Mouse (Mus musculus): Measurements from ENCODE around the gene Ubap2l. TPM values are rescaled to one million over a fixed set of nuclear protein-coding genes. Genes with fewer than 3 reads are reported as not detected.

The Ubap2l gene
- 57.4 TPM in 2 replicates for polyA plus RNA-seq (2015; fragmentation: Nextera tagmentation; extraction: Ambion mirVana)

GRCm38 (mm10) chr3:90052351-90053241 is at the start of gene Ubap2l:
TSS of gene Ubap2l (minus strand) at chr3:90052628.
- TF ChIP-seq CTCF (IDR thresholded peaks at IDR 0.05; ENCODE audit: low read depth): peak; percentile 37
- TF ChIP-seq EP300 (IDR thresholded peaks at IDR 0.05; ENCODE audit: low read depth): no peak; the same call in 1 of the 2 replicates
- H3K4me2 ChIP-seq (ENCODE audit: low read depth, low read length): peak within 1 kb of the TSS; percentile 86
- under 1% methylated on average over 80 of the region's 81 CpGs for WGBS (ENCODE audit: insufficient replicate concordance)
- H3K27ac ChIP-seq (ENCODE audit: low read depth): peak within 1 kb of the TSS; percentile 99
- DNase-seq (peak; percentile 99), ATAC-seq (peak; percentile 93)
- peak within 1 kb of the TSS; percentile 97 for H3K4me3 ChIP-seq (ENCODE audit: low read depth, low read length)
- no peaks in the 10 kb centered on the region for H3K27me3 ChIP-seq (ENCODE audit: insufficient read depth, low read length)
- no peaks in the 10 kb centered on the region for H3K9me3 ChIP-seq (ENCODE audit: low read length)
- H3K36me3 ChIP-seq (replicated peaks; ENCODE audit: insufficient read depth, low read length): peaks cover 25% of the 10 kb centered on the region
- peak within 1 kb of the TSS; percentile 99 for H3K9ac ChIP-seq (replicated peaks)
- H3K4me1 ChIP-seq (ENCODE audit: insufficient read depth): peaks cover 15% of the 10 kb centered on the region

GRCm38 (mm10) chr3:90101673-90102072 is 49.2 kb upstream of the Ubap2l start:
- no peak overlapping the region for H3K27ac ChIP-seq (ENCODE audit: low read depth)
- no peak for ATAC-seq
- no peak overlapping the region for H3K9ac ChIP-seq (replicated peaks)
- no peaks in the 10 kb centered on the region for H3K9me3 ChIP-seq (ENCODE audit: low read length)
- no peaks in the 10 kb centered on the region for H3K27me3 ChIP-seq (ENCODE audit: insufficient read depth, low read length)
- no peak overlapping the region for H3K4me3 ChIP-seq (ENCODE audit: low read depth, low read length)
- TF ChIP-seq CTCF (IDR thresholded peaks at IDR 0.05; ENCODE audit: low read depth) (no peak), EP300 (IDR thresholded peaks at IDR 0.05; ENCODE audit: low read depth) (no peak)
- peaks cover 23% of the 10 kb centered on the region for H3K36me3 ChIP-seq (replicated peaks; ENCODE audit: insufficient read depth, low read length)
- H3K4me1 ChIP-seq (ENCODE audit: insufficient read depth): no peaks in the 10 kb centered on the region
- H3K4me2 ChIP-seq (ENCODE audit: low read depth, low read length): no peak overlapping the region
- WGBS (ENCODE audit: insufficient replicate concordance): 86% methylated on average over 2 of the region's 2 CpGs
- no peak for DNase-seq

DNA sequence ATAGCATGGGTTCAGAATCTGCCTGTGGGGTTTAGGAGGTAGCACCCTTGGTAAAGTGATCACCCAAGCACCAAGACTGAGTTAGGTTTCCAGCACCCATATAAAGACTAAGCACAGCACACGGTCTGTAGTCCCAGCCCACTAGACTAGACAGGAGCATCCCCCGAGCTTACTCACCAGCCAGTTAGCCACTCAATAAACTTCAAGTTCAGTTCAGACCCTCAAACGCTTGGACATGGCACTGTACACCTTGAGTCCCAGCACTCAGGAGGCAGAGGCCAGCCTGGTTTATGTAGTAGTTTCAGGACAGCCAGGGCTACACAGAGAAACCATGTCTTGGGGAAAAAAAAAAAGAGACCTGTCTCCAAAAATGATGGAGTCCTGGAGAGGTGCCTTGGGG is 48.6 kb upstream of the Ubap2l start:
- Histone ChIP-seq H3K4me3 (ENCODE audit: low read depth, low read length) (no peak overlapping the region), H3K27me3 (ENCODE audit: insufficient read depth, low read length) (no peaks in the 10 kb centered on the region), H3K9me3 (ENCODE audit: low read length) (no peaks in the 10 kb centered on the region), H3K4me2 (ENCODE audit: low read depth, low read length) (no peak overlapping the region), H3K27ac (ENCODE audit: low read depth) (no peak overlapping the region), H3K4me1 (ENCODE audit: insufficient read depth) (no peaks in the 10 kb centered on the region), H3K36me3 (replicated peaks; ENCODE audit: insufficient read depth, low read length) (peaks cover 23% of the 10 kb centered on the region), H3K9ac (replicated peaks) (no peak overlapping the region)
- ATAC-seq: no peak
- no peak for TF ChIP-seq CTCF (IDR thresholded peaks at IDR 0.05; ENCODE audit: low read depth)
- TF ChIP-seq EP300 (IDR thresholded peaks at IDR 0.05; ENCODE audit: low read depth): no peak
- whole genome bisulfite sequencing (ENCODE audit: insufficient replicate concordance): 78% methylated on average over 3 of the region's 3 CpGs
- no peak for DNase-seq

DNA sequence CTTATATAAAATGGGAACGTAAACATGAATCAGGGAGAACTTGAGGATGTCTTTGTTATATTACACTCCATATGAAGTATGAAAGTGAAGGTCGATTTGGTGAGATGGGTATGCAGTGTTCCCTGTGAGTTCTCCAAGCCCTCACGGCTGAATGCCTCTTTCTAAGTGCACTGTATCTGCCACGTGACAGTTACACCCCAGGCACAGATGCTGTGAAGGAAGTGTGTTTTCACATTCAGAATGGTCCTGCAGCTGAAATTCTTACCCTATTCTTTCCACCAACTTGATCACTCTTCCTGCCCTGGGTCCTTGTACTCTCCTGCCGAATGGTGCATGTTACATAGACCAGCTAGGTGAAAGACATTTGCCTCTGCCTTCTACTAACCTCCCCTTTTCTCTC is 45.5 kb upstream of the Ubap2l start:
- TF ChIP-seq CTCF (IDR thresholded peaks at IDR 0.05; ENCODE audit: low read depth): no peak
- Histone ChIP-seq H3K4me3 (ENCODE audit: low read depth, low read length) (no peak overlapping the region), H3K36me3 (replicated peaks; ENCODE audit: insufficient read depth, low read length) (peaks cover 45% of the 10 kb centered on the region), H3K9me3 (ENCODE audit: low read length) (no peaks in the 10 kb centered on the region), H3K27ac (ENCODE audit: low read depth) (no peak overlapping the region), H3K4me2 (ENCODE audit: low read depth, low read length) (no peak overlapping the region), H3K4me1 (ENCODE audit: insufficient read depth) (no peaks in the 10 kb centered on the region), H3K27me3 (ENCODE audit: insufficient read depth, low read length) (no peaks in the 10 kb centered on the region), H3K9ac (replicated peaks) (no peak overlapping the region)
- ATAC-seq: no peak
- WGBS (ENCODE audit: insufficient replicate concordance): 79% methylated on average over 5 of the region's 5 CpGs
- no peak for DNase-seq

DNA sequence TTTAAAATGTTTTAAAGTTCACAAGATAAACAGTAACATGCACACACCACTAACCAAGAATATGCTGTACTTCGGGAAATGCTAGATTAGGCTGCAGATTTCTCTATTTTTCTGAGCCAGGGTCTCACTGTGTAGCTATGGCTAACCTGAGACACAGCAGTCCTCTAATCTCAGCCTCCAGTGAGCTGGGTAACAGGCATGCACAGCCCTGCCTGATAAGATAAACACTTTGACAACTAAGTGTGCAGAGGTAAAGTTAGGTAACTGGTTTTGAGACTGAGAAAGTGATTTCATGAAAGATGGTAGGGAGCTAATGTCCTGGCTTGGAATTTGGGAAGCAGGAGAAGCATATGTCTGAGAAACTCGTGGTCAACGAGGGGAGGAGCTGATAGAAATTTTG is 42.0 kb upstream of the Ubap2l start:
- Histone ChIP-seq H3K4me3 (ENCODE audit: low read depth, low read length) (no peak overlapping the region), H3K4me1 (ENCODE audit: insufficient read depth) (no peaks in the 10 kb centered on the region), H3K27me3 (ENCODE audit: insufficient read depth, low read length) (no peaks in the 10 kb centered on the region), H3K27ac (ENCODE audit: low read depth) (no peak overlapping the region), H3K36me3 (replicated peaks; ENCODE audit: insufficient read depth, low read length) (peaks cover 69% of the 10 kb centered on the region), H3K4me2 (ENCODE audit: low read depth, low read length) (no peak overlapping the region), H3K9me3 (ENCODE audit: low read length) (no peaks in the 10 kb centered on the region), H3K9ac (replicated peaks) (no peak overlapping the region)
- DNase-seq (no peak), ATAC-seq (no peak)
- no peak for TF ChIP-seq EP300 (IDR thresholded peaks at IDR 0.05; ENCODE audit: low read depth)
- TF ChIP-seq CTCF (IDR thresholded peaks at IDR 0.05; ENCODE audit: low read depth): no peak
- 77% methylated on average over 3 of the region's 3 CpGs for WGBS (ENCODE audit: insufficient replicate concordance)

- no peak for TF ChIP-seq EP300 (IDR thresholded peaks at IDR 0.05; ENCODE audit: low read depth)
- no peak for TF ChIP-seq CTCF (IDR thresholded peaks at IDR 0.05; ENCODE audit: low read depth)
- Histone ChIP-seq H3K27ac (ENCODE audit: low read depth) (no peak overlapping the region), H3K4me1 (ENCODE audit: insufficient read depth) (peaks cover 3% of the 10 kb centered on the region), H3K9ac (replicated peaks) (no peak overlapping the region), H3K4me3 (ENCODE audit: low read depth, low read length) (no peak overlapping the region), H3K27me3 (ENCODE audit: insufficient read depth, low read length) (no peaks in the 10 kb centered on the region), H3K36me3 (replicated peaks; ENCODE audit: insufficient read depth, low read length) (peaks cover 82% of the 10 kb centered on the region), H3K9me3 (ENCODE audit: low read length) (no peaks in the 10 kb centered on the region), H3K4me2 (ENCODE audit: low read depth, low read length) (no peak overlapping the region)
- WGBS (ENCODE audit: insufficient replicate concordance): 62% methylated on average over 6 of the region's 6 CpGs
- ATAC-seq (no peak), DNase-seq (no peak)
Observed at GRCm38 (mm10) chr3:90090892-90091291, 38.5 kb upstream of the Ubap2l start.
